Mouse (Mus musculus) forebrain, embryonic 14.5 days (tissue): ENCODE measurements at regions not wholly inside any gene's neighbourhood (a gene's known extent, or its start where the extent isn't known, plus 50 kb on each side); places are given as distances from the start of the nearest gene placed in this dataset.
"Not testable (repeated sequence)": the region's sequence is repeated elsewhere in the genome, so short reads cannot be mapped to it uniquely, and the experiment has no call there.

Experiments used
- ATAC-seq: fragments of 200-750 bp; cut with Nextera tagmentation; 2 replicates; pipeline ENCODE4 v1.8.0; 2017; ENCODE audit warnings: mild to moderate bottlenecking, moderate library complexity
- DNase-seq: peaks from one replicate; pipeline ENCODE4 v3.0.0-alpha.2; 2015; ENCODE audit warnings: low spot score
- H3K27ac ChIP-seq: fragments of 300-500 bp; sonication (generic); 2 replicates; pipeline ENCODE4 v1.5.1; 2014; ENCODE audit warnings: low read depth, mild to moderate bottlenecking, control low read depth, low read length, moderate library complexity
- H3K27me3 ChIP-seq: fragments of 300-500 bp; sonication (generic); replicated peaks from 2 replicates; pipeline ENCODE4 v1.6.1; 2014; ENCODE audit warnings: low read length, control low read depth, mixed read lengths; ENCODE audit not compliant: control insufficient read depth, insufficient read depth
- H3K36me3 ChIP-seq: fragments of 300-500 bp; sonication (generic); 2 replicates; pipeline ENCODE4 v1.6.1; 2014; ENCODE audit warnings: low read length, control low read depth; ENCODE audit not compliant: control insufficient read depth, insufficient read depth
- H3K4me1 ChIP-seq: fragments of 300-500 bp; sonication (generic); 2 replicates; pipeline ENCODE4 v1.6.1; 2014; ENCODE audit warnings: antibody characterized with exemption, low read length, control low read depth; ENCODE audit not compliant: control insufficient read depth, insufficient read depth
- H3K4me2 ChIP-seq: fragments of 300-500 bp; sonication (generic); 2 replicates; pipeline ENCODE4 v1.6.1; 2014; ENCODE audit warnings: mild to moderate bottlenecking, control low read depth, low read length
- H3K4me3 ChIP-seq: fragments of 300-500 bp; sonication (generic); 2 replicates; pipeline ENCODE4 v1.5.1; 2014; ENCODE audit warnings: low read depth, low read length, control low read depth
- H3K9ac ChIP-seq: fragments of 300-500 bp; sonication (generic); 2 replicates; pipeline ENCODE4 v1.6.1; 2014; ENCODE audit warnings: mild to moderate bottlenecking, low read length, control low read depth, moderate library complexity
- H3K9me3 ChIP-seq: fragments of 300-500 bp; sonication (generic); replicated peaks from 2 replicates; pipeline ENCODE4 v1.6.1; 2016; ENCODE audit warnings: low read length, control low read depth, mixed read lengths; ENCODE audit not compliant: control insufficient read depth
- WGBS: fragments of 180-500 bp; shearing (Covaris S2); extraction: QIAGEN DNeasy Blood & Tissue Kit; methylation state at CpG from one replicate; pipeline ENCODE4 v1.1.7; 2014; 5-methylcytosine and 5-hydroxymethylcytosine counted together

- DNase-seq: no peak
- no peak overlapping the region for H3K9ac ChIP-seq
- 63% methylated on average over 2 of the region's 2 CpGs for WGBS
- H3K27ac ChIP-seq: no peak overlapping the region
- no peak for ATAC-seq
- H3K27me3 ChIP-seq: no peaks in the 10 kb centered on the region
- no peak overlapping the region for H3K4me2 ChIP-seq
- no peaks in the 10 kb centered on the region for H3K36me3 ChIP-seq
- H3K9me3 ChIP-seq: no peaks in the 10 kb centered on the region
- H3K4me3 ChIP-seq: no peak overlapping the region
- H3K4me1 ChIP-seq: no peaks in the 10 kb centered on the region
Observed at GRCm38 (mm10) chr7:53136513-53136912, 1121.0 kb upstream of the 1700015G11Rik start.

GRCm38 (mm10) chr7:53117666-53118065 lies 1102.1 kb upstream of the 1700015G11Rik start:
- Histone ChIP-seq H3K4me2 (no peak overlapping the region), H3K4me1 (no peaks in the 10 kb centered on the region), H3K27me3 (no peaks in the 10 kb centered on the region), H3K27ac (no peak overlapping the region), H3K36me3 (no peaks in the 10 kb centered on the region), H3K9me3 (no peaks in the 10 kb centered on the region), H3K4me3 (no peak overlapping the region), H3K9ac (no peak overlapping the region)
- no peak for ATAC-seq
- no peak for DNase-seq

GRCm38 (mm10) chr7:53115781-53116180 lies 1100.3 kb upstream of the 1700015G11Rik start:
- no peak overlapping the region for H3K4me2 ChIP-seq
- H3K36me3 ChIP-seq: no peaks in the 10 kb centered on the region
- no peaks in the 10 kb centered on the region for H3K9me3 ChIP-seq
- DNase-seq (peak; percentile 19), ATAC-seq (no peak)
- H3K27me3 ChIP-seq: no peaks in the 10 kb centered on the region
- no peak overlapping the region for H3K9ac ChIP-seq
- no peak overlapping the region for H3K4me3 ChIP-seq
- H3K4me1 ChIP-seq: no peaks in the 10 kb centered on the region
- H3K27ac ChIP-seq: no peak overlapping the region
- 54% methylated on average over 2 of the region's 2 CpGs for WGBS

- 61% methylated on average over 2 of the region's 2 CpGs for WGBS
- ATAC-seq: peak; percentile 68; the same call in 1 of the 2 replicates
- Histone ChIP-seq H3K27me3 (no peaks in the 10 kb centered on the region), H3K27ac (no peak overlapping the region), H3K9ac (no peak overlapping the region), H3K36me3 (no peaks in the 10 kb centered on the region), H3K4me3 (no peak overlapping the region), H3K4me2 (no peak overlapping the region), H3K4me1 (no peaks in the 10 kb centered on the region), H3K9me3 (no peaks in the 10 kb centered on the region)
- peak; percentile 53 for DNase-seq
Observed at GRCm38 (mm10) chr7:53109265-53109855, 1093.8 kb upstream of the 1700015G11Rik start.

GRCm38 (mm10) chr7:53107636-53108035 lies 1092.1 kb upstream of the 1700015G11Rik start:
- no peaks in the 10 kb centered on the region for H3K4me1 ChIP-seq
- H3K36me3 ChIP-seq: no peaks in the 10 kb centered on the region
- no peak overlapping the region for H3K9ac ChIP-seq
- 83% methylated on average over 3 of the region's 3 CpGs for WGBS
- DNase-seq (no peak), ATAC-seq (no peak)
- no peak overlapping the region for H3K27ac ChIP-seq
- H3K4me3 ChIP-seq: no peak overlapping the region
- H3K4me2 ChIP-seq: no peak overlapping the region
- no peaks in the 10 kb centered on the region for H3K9me3 ChIP-seq
- H3K27me3 ChIP-seq: no peaks in the 10 kb centered on the region

- not testable (repeated sequence) for H3K9ac ChIP-seq, H3K4me1 ChIP-seq, H3K36me3 ChIP-seq, H3K27me3 ChIP-seq, H3K27ac ChIP-seq, H3K4me3 ChIP-seq, DNase-seq, ATAC-seq, H3K4me2 ChIP-seq, H3K9me3 ChIP-seq
- 94% methylated on average over 3 of the region's 3 CpGs for WGBS
Observed at GRCm38 (mm10) chr7:53085822-53086221, 1070.3 kb upstream of the 1700015G11Rik start.

- Histone ChIP-seq H3K4me2 (no peak overlapping the region), H3K36me3 (no peaks in the 10 kb centered on the region), H3K27ac (no peak overlapping the region), H3K4me3 (no peak overlapping the region), H3K9me3 (peaks cover 3% of the 10 kb centered on the region; the same call in 1 of the 2 replicates), H3K9ac (no peak overlapping the region), H3K27me3 (no peaks in the 10 kb centered on the region), H3K4me1 (no peaks in the 10 kb centered on the region)
- DNase-seq (peak; percentile 7), ATAC-seq (no peak)
Observed at GRCm38 (mm10) chr7:53070621-53071020, 1055.1 kb upstream of the 1700015G11Rik start.
